Mouse (Mus musculus): Measurements from ENCODE around the gene Pik3r1.

The Pik3r1 gene

GRCm38 (mm10) chr13:101736521-101737387, 31.3 kb downstream of the Pik3r1 start:
- DNase-seq (ENCODE audit: low spot score) = no peak

DNA sequence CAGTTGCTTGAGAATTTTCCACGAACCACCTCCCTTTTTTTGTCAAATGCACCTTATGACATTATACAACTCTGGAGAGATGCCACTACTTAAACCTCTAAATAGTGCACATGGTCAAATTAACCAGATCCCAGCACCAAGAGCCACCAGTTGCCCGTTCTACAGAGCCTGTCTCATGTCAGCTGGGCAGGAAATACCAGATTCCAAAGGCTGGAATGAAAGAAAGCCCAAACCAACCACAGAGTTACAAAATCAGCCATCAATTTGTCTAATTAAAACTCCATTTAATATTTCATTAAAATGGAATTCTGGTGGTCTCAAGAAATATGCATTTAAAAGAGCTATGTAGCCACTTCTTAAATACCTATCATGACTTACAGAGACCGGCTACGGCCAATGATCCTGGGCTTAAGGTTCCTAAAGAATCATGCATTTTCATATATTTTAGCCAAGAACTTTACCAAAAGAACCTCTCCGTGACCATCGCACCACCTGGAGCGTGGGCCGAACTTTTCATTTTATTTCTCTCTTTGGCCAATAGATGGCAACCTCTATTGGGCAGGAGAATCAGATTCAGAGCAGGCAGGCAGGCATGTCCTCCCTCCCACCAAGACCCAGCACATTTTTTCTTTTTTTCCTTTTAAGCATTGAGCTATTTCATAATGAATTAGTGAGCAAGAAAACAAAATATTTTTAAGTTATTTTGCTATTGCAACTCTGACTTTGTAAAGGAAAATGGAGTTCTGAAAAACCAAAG, 32.5 kb downstream of the Pik3r1 start:
- DNase-seq (ENCODE audit: low spot score) = no peak

GRCm38 (mm10) chr13:101734227-101734626, 33.8 kb downstream of the Pik3r1 start:
- DNase-seq (ENCODE audit: low spot score) = no peak

DNA sequence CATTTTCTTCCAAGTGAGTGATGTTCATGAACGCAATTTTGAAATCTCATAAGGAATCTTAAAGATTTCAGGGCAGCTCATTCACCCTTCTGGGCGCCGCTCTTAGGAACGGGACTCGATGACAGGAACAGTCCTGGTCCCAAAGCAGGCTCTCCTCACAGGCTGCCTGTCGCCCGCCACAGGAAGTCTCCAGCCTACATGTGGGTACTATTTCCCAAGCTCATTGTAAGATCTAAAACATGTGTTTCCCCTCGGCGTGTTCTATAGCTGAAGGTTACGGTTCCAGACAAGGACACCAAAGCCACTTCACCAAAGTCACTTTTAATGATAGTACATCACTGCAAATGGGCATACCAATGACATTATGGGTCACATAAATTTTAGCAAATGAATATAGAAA, 35.3 kb downstream of the Pik3r1 start:
- DNase-seq (ENCODE audit: low spot score) = no peak

DNA sequence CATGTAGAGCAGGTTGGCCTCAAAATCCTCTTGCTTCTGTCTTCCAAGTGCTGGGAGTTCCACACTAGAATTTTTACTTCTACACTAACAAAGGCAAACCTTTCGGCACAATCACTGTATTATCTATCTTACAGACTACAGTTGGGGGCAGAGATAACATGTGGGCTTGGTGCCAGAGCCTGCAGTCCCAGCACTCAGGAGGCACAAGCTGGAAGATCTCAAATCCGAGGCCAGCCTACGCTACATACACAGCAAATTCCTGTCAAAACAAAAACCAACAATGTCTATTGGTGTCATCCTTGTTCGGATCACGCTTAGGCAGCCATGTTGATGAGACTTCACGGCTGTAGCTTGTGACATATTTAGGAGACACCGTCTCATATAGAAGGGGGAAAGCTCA, 36.2 kb downstream of the Pik3r1 start:
- no peak for DNase-seq (ENCODE audit: low spot score)

DNA sequence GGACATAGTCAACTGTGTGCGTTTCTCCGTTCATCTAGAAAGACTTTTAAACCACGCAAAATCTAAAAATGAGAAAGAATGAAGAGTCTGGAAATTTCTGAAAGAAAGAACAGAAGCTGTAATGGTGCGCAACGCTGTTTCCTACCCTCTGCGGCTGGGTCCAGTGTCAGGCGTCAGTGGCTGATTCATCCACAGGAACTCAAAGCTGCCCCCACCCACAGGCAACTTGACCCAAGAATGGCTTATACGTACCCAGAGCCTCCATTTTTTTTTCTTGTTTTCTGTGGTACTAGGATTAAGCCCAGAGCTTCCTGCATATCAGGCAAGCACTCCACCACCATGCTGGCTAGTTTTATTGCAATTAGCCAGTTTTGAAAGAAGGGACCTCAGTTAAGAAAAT, 37.7 kb downstream of the Pik3r1 start:
- DNase-seq (ENCODE audit: low spot score) = no peak

- no peak for DNase-seq (ENCODE audit: low spot score)
These were observed 38.6 kb downstream of the Pik3r1 start for GRCm38 (mm10) chr13:101729248-101730055.

- DNase-seq (ENCODE audit: low spot score) = no peak
These were observed 39.2 kb downstream of the Pik3r1 start for GRCm38 (mm10) chr13:101728816-101729215.

DNA sequence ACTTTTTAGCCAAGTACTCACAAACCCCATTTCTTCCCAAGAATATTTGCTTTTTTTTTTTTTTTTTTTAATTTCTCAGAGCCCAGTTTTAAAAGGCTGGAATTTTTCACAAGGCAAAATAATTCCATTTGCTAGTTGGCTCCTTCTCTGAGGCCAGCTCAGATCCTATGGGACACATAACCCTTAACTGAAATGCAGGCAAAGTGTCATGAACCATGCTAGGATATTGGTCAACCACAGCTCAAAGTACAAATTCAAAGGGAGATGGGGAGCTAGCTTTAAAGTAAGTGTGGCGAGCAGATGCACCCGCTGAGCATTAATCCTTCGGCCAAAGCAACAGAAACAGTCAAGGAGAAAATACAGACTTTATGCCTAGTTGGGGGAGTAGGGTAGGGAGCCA, 39.7 kb downstream of the Pik3r1 start:
- no peak for DNase-seq (ENCODE audit: low spot score)

DNA sequence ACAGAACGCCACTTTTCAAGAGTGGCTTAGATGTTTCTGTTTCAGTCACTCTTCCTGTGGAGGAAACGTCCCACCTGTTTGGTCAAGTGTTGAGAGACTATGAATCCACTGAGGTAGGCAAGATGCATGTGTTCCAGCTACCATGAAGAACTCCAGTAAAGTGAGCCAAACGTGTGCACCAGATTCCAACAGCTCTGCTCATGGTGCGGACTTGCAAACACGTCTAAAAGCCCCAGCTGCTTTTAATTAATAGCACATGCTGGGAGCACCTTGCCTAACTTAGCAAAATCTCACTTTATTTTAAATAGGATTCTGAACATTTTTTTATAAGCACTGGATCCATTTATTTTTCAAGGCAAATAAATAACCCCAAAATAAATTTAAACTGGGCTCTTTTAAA, 40.2 kb downstream of the Pik3r1 start:
- no peak for DNase-seq (ENCODE audit: low spot score)

DNA sequence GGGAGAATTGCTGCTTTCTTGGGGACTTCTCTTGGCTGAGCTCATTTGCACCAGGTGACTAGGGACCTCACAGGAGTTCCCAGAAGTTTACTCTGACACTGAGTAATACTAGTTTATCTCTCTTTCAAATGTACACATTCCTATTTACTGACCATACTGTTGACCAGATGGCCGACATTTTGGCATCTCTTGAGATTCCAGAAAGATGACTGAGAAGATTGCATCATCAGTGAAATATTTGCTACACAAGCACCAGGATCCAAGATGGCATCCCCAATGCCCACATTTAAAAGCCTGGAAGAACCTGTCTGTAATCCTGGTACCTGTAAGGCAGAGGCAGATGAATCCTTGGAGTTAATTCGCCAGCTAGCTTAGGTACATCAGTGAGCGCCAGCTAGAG, 41.1 kb downstream of the Pik3r1 start:
- no peak for DNase-seq (ENCODE audit: low spot score)

- no peak for DNase-seq (ENCODE audit: low spot score)
These were observed 46.0 kb downstream of the Pik3r1 start for GRCm38 (mm10) chr13:101721901-101722595.

DNA sequence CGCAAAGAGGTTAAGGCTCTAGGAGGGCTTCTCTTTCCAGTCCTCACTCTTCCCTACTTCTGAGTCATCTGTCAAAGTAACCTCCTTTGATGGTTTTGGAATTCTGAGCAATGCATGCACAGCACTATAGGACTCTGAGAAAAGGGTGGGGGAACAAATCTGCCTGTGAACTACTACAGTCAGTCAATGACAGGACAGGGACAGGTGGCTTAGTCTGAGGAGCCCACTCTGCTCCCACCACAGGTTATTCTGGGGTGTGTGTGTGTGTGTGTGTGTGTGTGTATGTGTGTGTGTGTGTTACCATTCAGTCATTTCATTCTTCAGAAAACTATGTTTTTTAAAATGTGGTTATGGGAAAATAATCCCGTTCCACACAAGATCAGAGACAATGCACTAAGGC, 46.9 kb downstream of the Pik3r1 start:
- DNase-seq (ENCODE audit: low spot score) = no peak

GRCm38 (mm10) chr13:101719312-101719870, 48.6 kb downstream of the Pik3r1 start:
- peak; percentile 39 for DNase-seq (ENCODE audit: low spot score)

- no peak for DNase-seq (ENCODE audit: low spot score)
These were observed 49.3 kb downstream of the Pik3r1 start for GRCm38 (mm10) chr13:101718744-101719143.

DNA sequence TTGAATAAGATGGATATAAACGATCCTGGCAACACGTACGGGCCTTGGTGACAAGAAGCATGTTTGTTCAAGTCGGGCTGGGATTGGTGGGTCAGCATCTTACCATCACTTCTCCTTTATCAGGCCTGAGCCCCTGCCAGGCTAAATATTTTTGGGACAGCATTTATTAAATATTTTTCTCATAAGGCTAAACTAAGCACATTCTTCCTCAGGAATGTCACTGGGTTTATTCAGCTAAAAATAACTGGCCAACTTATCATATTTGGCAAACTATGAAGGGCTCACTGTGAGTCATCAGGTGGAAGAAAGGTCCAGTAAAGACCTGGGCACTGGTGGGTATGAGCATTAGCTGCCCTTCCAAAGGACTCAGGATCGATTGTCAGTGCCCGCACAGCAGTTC, 50.2 kb downstream of the Pik3r1 start:
- no peak for DNase-seq (ENCODE audit: low spot score)

DNA sequence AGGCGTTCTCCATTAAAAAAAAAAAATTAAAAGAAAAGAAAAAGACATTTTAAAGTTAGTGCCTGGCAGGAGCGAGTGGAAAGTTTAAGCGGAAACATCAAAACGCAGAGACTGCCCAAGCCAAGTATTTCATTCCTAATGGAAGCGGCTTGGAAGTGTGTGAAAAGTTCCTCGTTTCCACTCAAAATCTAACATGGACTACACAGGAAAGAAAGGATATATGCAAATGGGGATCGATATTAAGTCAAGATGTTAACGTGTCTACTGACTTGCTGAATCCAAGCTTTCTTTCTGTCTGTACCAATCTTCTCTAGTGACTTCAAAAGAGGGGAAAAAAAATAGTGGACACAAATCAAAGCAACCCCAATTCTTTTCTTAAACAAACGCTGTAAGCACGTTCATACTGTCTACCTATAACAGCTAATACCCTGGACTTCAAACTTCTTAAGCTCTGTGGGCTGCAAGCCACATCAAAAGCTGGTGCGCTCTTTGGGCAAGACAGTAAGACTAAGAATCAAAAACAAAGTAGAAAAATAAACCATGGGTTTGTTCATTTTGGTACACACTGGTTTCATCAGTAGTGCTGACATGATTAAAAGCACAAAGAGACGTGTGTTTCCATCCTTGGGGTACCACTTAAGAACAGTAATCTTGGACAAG, 54.5 kb downstream of the Pik3r1 start:
- DNase-seq (ENCODE audit: low spot score) = no peak

DNA sequence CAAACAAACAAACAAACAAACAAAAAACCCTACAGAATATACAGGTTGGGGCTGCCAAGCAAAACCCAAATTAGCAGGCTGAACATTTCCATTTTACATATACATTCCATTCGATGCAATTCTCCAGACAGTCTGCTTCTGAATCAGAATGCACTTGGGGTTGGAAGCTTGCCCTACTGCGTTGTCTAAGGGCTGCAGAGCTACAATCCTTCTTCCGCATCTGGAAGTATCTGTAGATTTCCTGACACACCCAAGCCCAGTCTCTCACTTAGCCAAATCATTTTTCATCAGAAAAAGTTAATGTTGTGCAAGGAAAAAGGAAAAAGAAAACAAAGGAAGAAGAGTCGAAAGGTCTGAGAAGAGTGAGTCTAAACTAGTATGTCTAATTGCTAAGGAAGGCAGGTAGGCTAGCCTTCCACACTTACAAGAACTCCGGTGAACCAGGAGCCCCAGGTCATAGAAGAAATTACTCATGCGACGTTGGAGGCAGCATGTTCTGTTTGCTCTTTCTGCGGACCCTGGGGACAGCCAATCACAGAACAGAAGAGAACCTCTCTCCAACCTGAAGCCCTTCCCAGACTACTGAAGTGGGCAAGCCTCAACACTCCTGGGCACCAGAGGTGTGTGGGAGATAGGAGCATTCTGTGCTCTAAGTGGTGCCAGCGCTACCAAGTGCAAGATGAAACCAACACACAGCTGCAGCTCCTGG, 55.1 kb downstream of the Pik3r1 start:
- no peak for DNase-seq (ENCODE audit: low spot score)

GRCm38 (mm10) chr13:101712099-101712498, 55.9 kb downstream of the Pik3r1 start:
- no peak for DNase-seq (ENCODE audit: low spot score)

- DNase-seq (ENCODE audit: low spot score) = no peak
These were observed 56.7 kb downstream of the Pik3r1 start for GRCm38 (mm10) chr13:101711301-101711700.
